Mouse (Mus musculus): ENCODE measurements at regions not wholly inside any gene's neighbourhood (a gene's known extent, or its start where the extent isn't known, plus 50 kb on each side); places are given as distances from the start of the nearest gene placed in this dataset.

- Histone ChIP-seq H3K9me3 (no peaks in the 10 kb centered on the region; the same call in 1 of the 2 replicates), H3K36me3 (no peaks in the 10 kb centered on the region), H3K27me3 (no peaks in the 10 kb centered on the region), H3K4me3 (no peak overlapping the region), H3K9ac (no peak overlapping the region), H3K27ac (no peak overlapping the region), H3K4me1 (0 out of 2 replicates have a peak, but pooled peaks cover 12% of the 10 kb centered on the region), H3K4me2 (no peak overlapping the region)
- no peak for ATAC-seq (ENCODE audit: borderline replicate concordance, extremely low read depth, low FRiP score, low TSS enrichment)
- 26% methylated on average over 5 of the region's 5 CpGs for WGBS
Observed at GRCm38 (mm10) chr1:185819044-185819443, 298.1 kb downstream of the Lyplal1 start.

GRCm38 (mm10) chr1:185822241-185822640 lies 294.9 kb downstream of the Lyplal1 start:
- Histone ChIP-seq H3K4me1 (0 out of 2 replicates have a peak, but pooled peaks cover 12% of the 10 kb centered on the region), H3K9me3 (no peaks in the 10 kb centered on the region), H3K4me2 (no peak overlapping the region), H3K36me3 (no peaks in the 10 kb centered on the region), H3K27me3 (no peaks in the 10 kb centered on the region), H3K4me3 (no peak overlapping the region), H3K9ac (no peak overlapping the region), H3K27ac (no peak overlapping the region)
- WGBS: 46% methylated on average over 8 of the region's 8 CpGs
- no peak for ATAC-seq (ENCODE audit: borderline replicate concordance, extremely low read depth, low FRiP score, low TSS enrichment)

DNA sequence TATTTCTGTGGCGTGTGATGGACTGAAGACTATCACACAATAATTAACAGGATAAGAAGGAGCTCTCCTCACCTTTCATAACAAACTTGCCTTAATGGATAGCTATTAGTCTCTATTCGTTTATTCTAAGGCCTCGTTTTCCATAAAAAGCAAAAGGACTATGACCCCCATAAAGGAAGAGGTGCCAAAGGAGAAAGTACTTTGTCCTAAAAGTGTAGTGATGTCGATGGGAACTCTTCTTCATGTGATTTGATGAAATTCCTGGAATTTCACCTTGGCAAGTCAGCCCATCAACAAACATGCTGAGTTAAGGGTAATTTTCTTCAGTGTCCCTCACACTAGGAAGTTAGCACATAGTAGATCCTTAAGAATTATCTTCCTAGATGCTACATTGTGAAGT lies 293.9 kb downstream of the Lyplal1 start:
- WGBS: 59% methylated on average over 4 of the region's 4 CpGs
- Histone ChIP-seq H3K27ac (no peak overlapping the region), H3K27me3 (no peaks in the 10 kb centered on the region), H3K36me3 (no peaks in the 10 kb centered on the region), H3K9me3 (no peaks in the 10 kb centered on the region), H3K4me2 (no peak overlapping the region), H3K9ac (no peak overlapping the region), H3K4me3 (no peak overlapping the region), H3K4me1 (0 out of 2 replicates have a peak, but pooled peaks cover 6% of the 10 kb centered on the region)
- no peak for ATAC-seq (ENCODE audit: borderline replicate concordance, extremely low read depth, low FRiP score, low TSS enrichment)

DNA sequence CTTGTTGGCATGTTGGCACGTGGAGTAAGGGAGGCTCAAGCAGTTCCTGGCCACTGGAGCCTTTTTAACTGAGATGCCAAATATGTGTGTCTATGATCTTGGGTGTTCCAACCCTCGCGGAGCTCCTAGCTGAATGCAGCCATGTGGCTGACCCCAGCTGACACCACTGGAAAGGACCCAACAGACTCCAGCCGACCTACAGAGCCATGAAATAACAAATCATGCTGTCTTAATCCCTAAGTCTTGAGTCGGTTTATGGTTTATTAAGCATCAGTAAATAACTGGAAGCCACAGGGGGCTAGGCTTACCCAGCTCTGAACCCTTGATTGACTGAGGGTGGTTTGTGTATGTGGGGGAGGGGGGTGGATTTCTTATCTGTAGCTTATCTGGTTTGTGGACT lies 293.2 kb downstream of the Lyplal1 start:
- 30% methylated on average over 5 of the region's 5 CpGs for WGBS

DNA sequence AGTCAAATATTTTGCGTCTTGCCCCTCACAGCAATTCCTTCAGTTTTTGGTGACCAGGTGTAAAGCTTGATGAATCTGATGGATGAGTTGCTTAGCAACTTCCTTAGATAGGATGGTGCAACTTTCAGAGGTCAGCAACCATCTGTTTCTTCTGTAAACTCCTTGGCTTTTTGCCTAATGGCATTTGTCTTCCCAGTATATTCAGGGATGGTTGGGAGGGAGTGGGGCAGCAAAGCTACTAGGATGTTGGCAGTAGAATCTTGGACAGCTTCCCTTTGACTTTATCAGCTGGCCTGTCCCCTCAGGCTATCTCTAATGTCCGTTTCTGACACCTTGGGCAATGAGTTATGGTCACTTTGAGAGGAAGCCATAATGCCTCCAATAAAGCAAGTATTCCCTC lies 289.1 kb downstream of the Lyplal1 start:
- H3K4me3 ChIP-seq: no peak overlapping the region
- H3K4me2 ChIP-seq: no peak overlapping the region
- H3K36me3 ChIP-seq: no peaks in the 10 kb centered on the region
- no peaks in the 10 kb centered on the region for H3K4me1 ChIP-seq
- H3K9ac ChIP-seq: no peak overlapping the region
- WGBS: 25% methylated on average over 2 of the region's 2 CpGs
- no peak overlapping the region for H3K27ac ChIP-seq
- H3K27me3 ChIP-seq: no peaks in the 10 kb centered on the region
- no peak for ATAC-seq (ENCODE audit: borderline replicate concordance, extremely low read depth, low FRiP score, low TSS enrichment)
- no peaks in the 10 kb centered on the region for H3K9me3 ChIP-seq

More for the DNA sequence above, 293.2 kb downstream of the Lyplal1 start:
- Histone ChIP-seq H3K27me3 (no peaks in the 10 kb centered on the region), H3K9ac (no peak overlapping the region), H3K4me3 (no peak overlapping the region), H3K36me3 (no peaks in the 10 kb centered on the region), H3K4me2 (no peak overlapping the region), H3K9me3 (no peaks in the 10 kb centered on the region), H3K4me1 (0 out of 2 replicates have a peak, but pooled peaks cover 3% of the 10 kb centered on the region), H3K27ac (no peak overlapping the region)
- ATAC-seq (ENCODE audit: borderline replicate concordance, extremely low read depth, low FRiP score, low TSS enrichment): no peak

DNA sequence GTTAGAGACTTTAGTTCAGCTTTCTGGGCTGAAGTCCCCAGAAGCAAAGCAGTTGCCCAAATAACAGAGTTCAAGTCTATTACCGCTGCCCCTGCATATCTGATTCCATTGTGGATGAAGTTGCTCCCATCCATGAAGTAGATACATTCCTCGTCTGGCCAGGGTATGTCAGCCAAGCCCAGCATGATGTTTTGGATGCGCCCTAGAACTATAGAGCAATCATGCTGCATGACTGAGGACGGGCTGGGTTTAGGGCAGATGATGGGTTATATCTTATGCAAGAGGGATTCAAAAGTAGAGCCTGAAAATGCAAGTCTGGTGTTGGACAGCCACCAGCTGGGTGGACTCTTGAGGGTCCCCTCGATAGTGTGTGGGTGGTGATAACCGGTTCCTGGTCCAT lies 288.6 kb downstream of the Lyplal1 start:
- H3K27ac ChIP-seq: no peak overlapping the region
- no peaks in the 10 kb centered on the region for H3K27me3 ChIP-seq
- H3K4me3 ChIP-seq: no peak overlapping the region
- no peaks in the 10 kb centered on the region for H3K9me3 ChIP-seq
- no peaks in the 10 kb centered on the region for H3K4me1 ChIP-seq
- H3K4me2 ChIP-seq: no peak overlapping the region
- ATAC-seq (ENCODE audit: borderline replicate concordance, extremely low read depth, low FRiP score, low TSS enrichment): no peak
- WGBS: 90% methylated on average over 6 of the region's 6 CpGs
- no peaks in the 10 kb centered on the region for H3K36me3 ChIP-seq
- no peak overlapping the region for H3K9ac ChIP-seq

DNA sequence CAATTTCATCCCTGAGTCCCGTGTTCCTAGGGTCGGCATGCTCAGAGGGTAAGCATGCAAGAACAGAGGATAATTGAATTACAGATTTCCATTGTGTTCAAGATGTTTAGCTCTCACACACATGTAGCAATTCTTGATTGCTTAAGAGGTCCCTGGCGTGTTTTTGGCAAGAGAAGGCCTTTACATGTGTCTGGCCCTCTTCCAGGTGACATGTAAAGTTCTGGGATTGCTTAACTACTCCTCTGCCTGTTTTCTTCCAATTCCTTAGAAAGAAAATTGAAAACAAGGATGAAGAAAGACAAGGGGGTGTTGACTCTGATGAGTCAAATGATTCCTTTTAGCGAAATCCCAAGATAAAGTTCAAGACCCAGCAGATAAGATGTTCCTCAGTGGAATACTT lies 285.1 kb downstream of the Lyplal1 start:
- Histone ChIP-seq H3K9me3 (no peaks in the 10 kb centered on the region), H3K4me1 (peaks cover 19% of the 10 kb centered on the region), H3K4me2 (no peak overlapping the region), H3K27me3 (no peaks in the 10 kb centered on the region), H3K4me3 (no peak overlapping the region), H3K27ac (no peak overlapping the region), H3K9ac (no peak overlapping the region), H3K36me3 (no peaks in the 10 kb centered on the region)
- no peak for ATAC-seq (ENCODE audit: borderline replicate concordance, extremely low read depth, low FRiP score, low TSS enrichment)
- WGBS: 71% methylated on average over 4 of the region's 4 CpGs

- no peaks in the 10 kb centered on the region for H3K9me3 ChIP-seq
- no peak for ATAC-seq (ENCODE audit: borderline replicate concordance, extremely low read depth, low FRiP score, low TSS enrichment)
- H3K4me1 ChIP-seq: peaks cover 20% of the 10 kb centered on the region
- H3K36me3 ChIP-seq: no peaks in the 10 kb centered on the region
- H3K4me3 ChIP-seq: no peak overlapping the region
- H3K27ac ChIP-seq: no peak overlapping the region
- H3K4me2 ChIP-seq: no peak overlapping the region
- H3K27me3 ChIP-seq: no peaks in the 10 kb centered on the region
- 32% methylated on average over 6 of the region's 6 CpGs for WGBS
- H3K9ac ChIP-seq: no peak overlapping the region
Observed at GRCm38 (mm10) chr1:185834171-185834570, 282.9 kb downstream of the Lyplal1 start.

- Histone ChIP-seq H3K27ac (peak overlapping the region; percentile 45), H3K4me3 (no peak overlapping the region), H3K36me3 (no peaks in the 10 kb centered on the region), H3K9ac (no peak overlapping the region), H3K27me3 (no peaks in the 10 kb centered on the region), H3K4me1 (peaks cover 20% of the 10 kb centered on the region), H3K9me3 (no peaks in the 10 kb centered on the region), H3K4me2 (no peak overlapping the region)
- ATAC-seq (ENCODE audit: borderline replicate concordance, extremely low read depth, low FRiP score, low TSS enrichment): no peak
- WGBS: 30% methylated on average over 13 of the region's 13 CpGs
Observed at GRCm38 (mm10) chr1:185836632-185837281, 280.4 kb downstream of the Lyplal1 start.

DNA sequence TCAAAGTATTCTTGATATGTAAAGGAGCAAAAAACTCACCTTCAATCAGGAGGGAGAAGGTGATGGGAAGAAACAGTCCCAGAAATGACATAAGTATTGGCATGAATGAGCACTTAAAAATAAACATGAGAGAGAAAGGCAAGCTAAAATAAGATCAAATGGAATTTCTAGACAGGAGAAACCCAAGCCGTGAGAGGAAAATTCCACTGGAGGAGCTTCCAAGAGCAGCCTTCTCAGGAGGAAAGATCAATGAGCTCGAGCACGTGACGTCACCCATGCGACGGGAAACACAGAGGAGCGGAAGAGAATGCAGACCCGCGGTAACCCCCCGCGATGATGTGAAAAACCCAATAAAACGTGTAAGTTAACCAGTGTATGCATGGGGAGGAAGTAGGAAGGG lies 274.6 kb downstream of the Lyplal1 start:
- Histone ChIP-seq H3K27me3 (no peaks in the 10 kb centered on the region), H3K9me3 (no peaks in the 10 kb centered on the region), H3K4me1 (no peaks in the 10 kb centered on the region), H3K9ac (no peak overlapping the region), H3K36me3 (no peaks in the 10 kb centered on the region), H3K27ac (no peak overlapping the region), H3K4me3 (no peak overlapping the region), H3K4me2 (no peak overlapping the region)
- no peak for ATAC-seq (ENCODE audit: borderline replicate concordance, extremely low read depth, low FRiP score, low TSS enrichment)
- WGBS: 82% methylated on average over 12 of the region's 12 CpGs

DNA sequence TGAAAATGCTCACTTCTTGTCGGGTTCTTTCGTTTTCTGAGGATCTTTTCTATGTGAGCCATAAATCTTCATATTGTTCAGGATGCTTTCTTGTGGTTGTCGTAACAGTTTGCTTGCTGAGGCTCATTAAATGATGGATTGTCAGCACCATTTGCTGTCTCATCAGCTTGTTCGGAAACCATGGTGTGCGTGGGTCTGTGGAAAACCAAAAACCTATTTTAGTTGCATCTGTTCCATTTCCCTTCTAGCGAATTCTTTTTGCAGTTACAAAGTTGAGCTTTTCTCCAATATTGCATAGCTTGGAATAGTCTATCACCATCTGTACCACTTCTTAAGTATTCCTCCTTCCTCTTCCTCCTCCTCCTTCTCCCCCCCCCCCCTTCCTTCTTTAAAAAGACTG lies 269.9 kb downstream of the Lyplal1 start:
- H3K27ac ChIP-seq: no peak overlapping the region
- no peaks in the 10 kb centered on the region for H3K9me3 ChIP-seq
- peaks cover 18% of the 10 kb centered on the region for H3K4me1 ChIP-seq
- H3K36me3 ChIP-seq: no peaks in the 10 kb centered on the region
- H3K4me3 ChIP-seq: no peak overlapping the region
- ATAC-seq (ENCODE audit: borderline replicate concordance, extremely low read depth, low FRiP score, low TSS enrichment): no peak
- H3K4me2 ChIP-seq: no peak overlapping the region
- no peaks in the 10 kb centered on the region; the same call in 1 of the 2 replicates for H3K27me3 ChIP-seq
- no peak overlapping the region for H3K9ac ChIP-seq
- WGBS: 76% methylated on average over 6 of the region's 6 CpGs

GRCm38 (mm10) chr1:185850590-185850989 lies 266.5 kb downstream of the Lyplal1 start:
- Histone ChIP-seq H3K27me3 (peaks cover 6% of the 10 kb centered on the region; the same call in 1 of the 2 replicates), H3K36me3 (no peaks in the 10 kb centered on the region), H3K9ac (no peak overlapping the region), H3K27ac (no peak overlapping the region), H3K4me1 (peaks cover 18% of the 10 kb centered on the region), H3K4me3 (no peak overlapping the region), H3K9me3 (no peaks in the 10 kb centered on the region), H3K4me2 (no peak overlapping the region)
- 0 out of 2 replicates have a peak, but pooled peaks have one; percentile 52 for ATAC-seq (ENCODE audit: borderline replicate concordance, extremely low read depth, low FRiP score, low TSS enrichment)

Measured in lung, embryonic 15.5 days (tissue).